Mouse (Mus musculus): Measurements from ENCODE around the gene Dchs1. TPM values are rescaled to one million over a fixed set of nuclear protein-coding genes. Genes with fewer than 3 reads are reported as not detected.

Gene Dchs1
- polyA plus RNA-seq, 1 experiment = 6.7 TPM

- Histone ChIP-seq H3K27me3 (ENCODE audit: control insufficient read depth, insufficient read depth, low read length) (0 out of 2 replicates have a peak, but pooled peaks cover 2% of the 10 kb centered on the region), H3K4me3 (ENCODE audit: extremely low read depth, insufficient read depth, insufficient read length) (no peak overlapping the region), H3K36me3 (ENCODE audit: control insufficient read depth, insufficient read depth, low read length) (no peaks in the 10 kb centered on the region), H3K27ac (ENCODE audit: insufficient read depth, low read length) (no peak overlapping the region), H3K4me1 (ENCODE audit: control insufficient read depth, insufficient read depth, insufficient read length) (no peaks in the 10 kb centered on the region; the same call in 1 of the 2 replicates)
- DNase-seq (ENCODE audit: low read depth in 1 of 2, low spot score in 2 of 2) = no peak
- WGBS = 58% methylated on average over 55 of the region's 55 CpGs
- TF ChIP-seq CTCF (IDR thresholded peaks at IDR 0.05; ENCODE audit: extremely low read depth, insufficient read depth, insufficient read length, insufficient replicate concordance) (no peak), POLR2A (IDR thresholded peaks at IDR 0.05; ENCODE audit: low read depth, low read length) (no peak)
These were observed 24.8 kb downstream of the Dchs1 start for GRCm38 (mm10) chr7:105762517-105763270.

- 49% methylated on average over 51 of the region's 51 CpGs for WGBS
- Histone ChIP-seq H3K27ac (ENCODE audit: insufficient read depth, low read length) (no peak overlapping the region), H3K36me3 (ENCODE audit: control insufficient read depth, insufficient read depth, low read length) (no peaks in the 10 kb centered on the region), H3K4me3 (ENCODE audit: extremely low read depth, insufficient read depth, insufficient read length) (no peak overlapping the region), H3K4me1 (ENCODE audit: control insufficient read depth, insufficient read depth, insufficient read length) (no peaks in the 10 kb centered on the region; the same call in 1 of the 2 replicates), H3K27me3 (ENCODE audit: control insufficient read depth, insufficient read depth, low read length) (0 out of 2 replicates have a peak, but pooled peaks cover 2% of the 10 kb centered on the region)
- TF ChIP-seq POLR2A (IDR thresholded peaks at IDR 0.05; ENCODE audit: low read depth, low read length) (no peak), CTCF (IDR thresholded peaks at IDR 0.05; ENCODE audit: extremely low read depth, insufficient read depth, insufficient read length, insufficient replicate concordance) (no peak)
- DNase-seq (ENCODE audit: low read depth in 1 of 2, low spot score in 2 of 2) = no peak
These were observed 25.5 kb downstream of the Dchs1 start for GRCm38 (mm10) chr7:105761813-105762484.

GRCm38 (mm10) chr7:105753281-105753680, 34.2 kb downstream of the Dchs1 start:
- 92% methylated on average over 10 of the region's 10 CpGs for WGBS
- Histone ChIP-seq H3K4me1 (ENCODE audit: control insufficient read depth, insufficient read depth, insufficient read length) (peaks cover 5% of the 10 kb centered on the region; the same call in 1 of the 2 replicates), H3K36me3 (ENCODE audit: control insufficient read depth, insufficient read depth, low read length) (peaks cover 2% of the 10 kb centered on the region; the same call in 1 of the 2 replicates), H3K4me3 (ENCODE audit: extremely low read depth, insufficient read depth, insufficient read length) (no peak overlapping the region), H3K27me3 (ENCODE audit: control insufficient read depth, insufficient read depth, low read length) (no peaks in the 10 kb centered on the region), H3K27ac (ENCODE audit: insufficient read depth, low read length) (no peak overlapping the region)
- TF ChIP-seq CTCF (IDR thresholded peaks at IDR 0.05; ENCODE audit: extremely low read depth, insufficient read depth, insufficient read length, insufficient replicate concordance) (no peak), POLR2A (IDR thresholded peaks at IDR 0.05; ENCODE audit: low read depth, low read length) (no peak)
- DNase-seq (ENCODE audit: low read depth in 1 of 2, low spot score in 2 of 2) = no peak

- Histone ChIP-seq H3K4me3 (ENCODE audit: extremely low read depth, insufficient read depth, insufficient read length) (no peak overlapping the region), H3K36me3 (ENCODE audit: control insufficient read depth, insufficient read depth, low read length) (peaks cover 3% of the 10 kb centered on the region; the same call in 1 of the 2 replicates), H3K4me1 (ENCODE audit: control insufficient read depth, insufficient read depth, insufficient read length) (peaks cover 5% of the 10 kb centered on the region; the same call in 1 of the 2 replicates), H3K27ac (ENCODE audit: insufficient read depth, low read length) (no peak overlapping the region), H3K27me3 (ENCODE audit: control insufficient read depth, insufficient read depth, low read length) (no peaks in the 10 kb centered on the region)
- TF ChIP-seq CTCF (IDR thresholded peaks at IDR 0.05; ENCODE audit: extremely low read depth, insufficient read depth, insufficient read length, insufficient replicate concordance) = no peak
- no peak for TF ChIP-seq POLR2A (IDR thresholded peaks at IDR 0.05; ENCODE audit: low read depth, low read length)
- WGBS = 91% methylated on average over 2 of the region's 2 CpGs
- DNase-seq (ENCODE audit: low read depth in 1 of 2, low spot score in 2 of 2) = no peak
These were observed 34.7 kb downstream of the Dchs1 start for GRCm38 (mm10) chr7:105752716-105753115.

- Histone ChIP-seq H3K4me3 (ENCODE audit: extremely low read depth, insufficient read depth, insufficient read length) (peak within 1 kb of the TSS; percentile 92), H3K27me3 (ENCODE audit: control insufficient read depth, insufficient read depth, low read length) (no peaks in the 10 kb centered on the region), H3K36me3 (ENCODE audit: control insufficient read depth, insufficient read depth, low read length) (peaks cover 3% of the 10 kb centered on the region), H3K27ac (ENCODE audit: insufficient read depth, low read length) (peak within 1 kb of the TSS; percentile 62), H3K4me1 (ENCODE audit: control insufficient read depth, insufficient read depth, insufficient read length) (peaks cover 5% of the 10 kb centered on the region; the same call in 1 of the 2 replicates)
- TF ChIP-seq POLR2A (IDR thresholded peaks at IDR 0.05; ENCODE audit: low read depth, low read length) = 0 out of 2 replicates have a peak, but pooled peaks have one; percentile 8
- no peak for TF ChIP-seq CTCF (IDR thresholded peaks at IDR 0.05; ENCODE audit: extremely low read depth, insufficient read depth, insufficient read length, insufficient replicate concordance)
- 25% methylated on average over 20 of the region's 20 CpGs for WGBS
- peak; percentile 88 to 92 for DNase-seq (ENCODE audit: low read depth in 1 of 2, low spot score in 2 of 2)
These were observed 35.7 kb downstream of the Dchs1 start, which contains the start of gene Tpp1 for GRCm38 (mm10) chr7:105751491-105752433. TSS of gene Tpp1 (minus strand) at chr7:105752235.

GRCm38 (mm10) chr7:105747776-105748175, 39.7 kb downstream of the Dchs1 start:
- H3K27me3 ChIP-seq (ENCODE audit: control insufficient read depth, insufficient read depth, low read length) = no peaks in the 10 kb centered on the region
- peaks cover 5% of the 10 kb centered on the region; the same call in 1 of the 2 replicates for H3K4me1 ChIP-seq (ENCODE audit: control insufficient read depth, insufficient read depth, insufficient read length)
- DNase-seq (ENCODE audit: low read depth in 1 of 2, low spot score in 2 of 2) = no peak
- no peak overlapping the region for H3K4me3 ChIP-seq (ENCODE audit: extremely low read depth, insufficient read depth, insufficient read length)
- peaks cover 8% of the 10 kb centered on the region for H3K36me3 ChIP-seq (ENCODE audit: control insufficient read depth, insufficient read depth, low read length)
- no peak overlapping the region for H3K27ac ChIP-seq (ENCODE audit: insufficient read depth, low read length)
- 82% methylated on average over 2 of the region's 2 CpGs for WGBS
- no peak for TF ChIP-seq CTCF (IDR thresholded peaks at IDR 0.05; ENCODE audit: extremely low read depth, insufficient read depth, insufficient read length, insufficient replicate concordance)
- no peak for TF ChIP-seq POLR2A (IDR thresholded peaks at IDR 0.05; ENCODE audit: low read depth, low read length)

Data from spleen, adult 2 months (tissue).